Mouse (Mus musculus) CH12.LX (cell line): ENCODE measurements at regions not wholly inside any gene's neighbourhood (a gene's known extent, or its start where the extent isn't known, plus 50 kb on each side); places are given as distances from the start of the nearest gene placed in this dataset.

ENCODE experiments used
- DNase-seq: peaks from one replicate; pipeline ENCODE4 v3.0.0-alpha.2; 2013; ENCODE audit errors: extremely low read depth
- H3K27ac ChIP-seq: 2 replicates; pipeline ENCODE4 v1.5.1; 2012; ENCODE audit warnings: low read depth, mild to moderate bottlenecking, control low read depth, moderate library complexity; ENCODE audit not compliant: insufficient read depth
- H3K27me3 ChIP-seq: replicated peaks from 2 replicates; pipeline ENCODE3; 2012; ENCODE audit warnings: inconsistent platforms
- H3K36me3 ChIP-seq, 2 experiments: replicated peaks in 1 of 2; 2 replicates each; pipeline versions ENCODE3 to v1.6.1; 2012; ENCODE audit warnings: inconsistent platforms in 1 of 2, low read length in 1 of 2, mild to moderate bottlenecking in 1 of 2, mixed read lengths in 1 of 2, moderate library complexity in 1 of 2; ENCODE audit not compliant: control insufficient read depth in 1 of 2, insufficient read depth in 1 of 2
- H3K4me1 ChIP-seq, 2 experiments: 2 replicates each; pipeline ENCODE4 v1.6.1; 2012; ENCODE audit warnings: inconsistent platforms in 1 of 2, moderate library complexity in 1 of 2; ENCODE audit not compliant: insufficient read depth in 2 of 2, control insufficient read depth in 1 of 2
- H3K4me2 ChIP-seq: 2 replicates; pipeline ENCODE4 v1.6.1; 2012; ENCODE audit warnings: low read depth, mild to moderate bottlenecking, control low read depth; ENCODE audit not compliant: poor library complexity, insufficient read depth, severe bottlenecking
- H3K4me3 ChIP-seq, 3 experiments: fragments of 150-350 bp in 1 of 3; sonication (generic) in 1 of 3; replicated peaks in 1 of 3; 2 replicates each; pipeline versions ENCODE3 to v1.5.1; 2011 to 2012; ENCODE audit warnings: low read depth in 2 of 3, low read length in 2 of 3, mild to moderate bottlenecking in 2 of 3, moderate library complexity in 2 of 3, control low read depth in 1 of 3, improper control_type of control experiment in 1 of 3, inconsistent platforms in 1 of 3, mixed read lengths in 1 of 3; ENCODE audit not compliant: poor library complexity in 1 of 3
- H3K79me2 ChIP-seq: replicated peaks from 2 replicates; pipeline ENCODE4 v1.6.1; 2012; ENCODE audit warnings: mild to moderate bottlenecking, moderate library complexity; ENCODE audit not compliant: control insufficient read depth, poor library complexity, insufficient read depth, severe bottlenecking; ENCODE audit errors: extremely low read depth
- H3K9ac ChIP-seq: 2 replicates; pipeline ENCODE4 v1.6.1; 2012; ENCODE audit warnings: low read depth, mild to moderate bottlenecking, control low read depth, moderate library complexity; ENCODE audit not compliant: insufficient read depth
- H3K9me3 ChIP-seq: replicated peaks from 2 replicates; pipeline ENCODE3; 2012; ENCODE audit warnings: low read length, inconsistent platforms, mixed read lengths
- BHLHE40 ChIP-seq: IDR thresholded peaks from 2 replicates; pipeline ENCODE4 v1.6.1; 2011; ENCODE audit warnings: mild to moderate bottlenecking, low read depth, low read length, improper control_type of control experiment
- CHD2 ChIP-seq: IDR thresholded peaks from 2 replicates; pipeline ENCODE4 v1.6.1; 2011; ENCODE audit warnings: low read length, improper control_type of control experiment
- CTCF ChIP-seq, 2 experiments: IDR thresholded peaks in 1 of 2; conservative IDR thresholded peaks in 1 of 2; 2 replicates each; pipeline ENCODE4 v1.5.1; 2011 to 2012; ENCODE audit warnings: low read depth in 2 of 2, low read length in 2 of 2, improper control_type of control experiment in 1 of 2, inconsistent platforms in 1 of 2, mild to moderate bottlenecking in 1 of 2, moderate library complexity in 1 of 2
- EP300 ChIP-seq: IDR thresholded peaks from 2 replicates; pipeline ENCODE4 v1.6.1; 2011; ENCODE audit warnings: low read length, improper control_type of control experiment
- GABPA ChIP-seq: IDR thresholded peaks from 2 replicates; pipeline ENCODE4 v1.6.1; 2012; ENCODE audit warnings: low read depth, low read length, improper control_type of control experiment, inconsistent platforms; ENCODE audit not compliant: insufficient replicate concordance
- IRF4 ChIP-seq: IDR thresholded peaks from 2 replicates; pipeline ENCODE4 v1.6.1; 2014; ENCODE audit warnings: low read depth, mild to moderate bottlenecking, inconsistent platforms, low read length, improper control_type of control experiment
- JUN ChIP-seq: IDR thresholded peaks from 2 replicates; pipeline ENCODE4 v1.6.1; 2011; ENCODE audit warnings: low read depth, mild to moderate bottlenecking, low read length, improper control_type of control experiment, moderate library complexity; ENCODE audit not compliant: insufficient read depth
- MAX ChIP-seq: IDR thresholded peaks from 2 replicates; pipeline ENCODE4 v1.6.1; 2011; ENCODE audit warnings: low read length, improper control_type of control experiment
- MAZ ChIP-seq: IDR thresholded peaks from 2 replicates; pipeline ENCODE4 v1.6.1; 2012; ENCODE audit warnings: low read depth, mild to moderate bottlenecking, inconsistent platforms, low read length, improper control_type of control experiment, moderate library complexity
- MEF2A ChIP-seq: IDR thresholded peaks from 2 replicates; pipeline ENCODE4 v1.6.1; 2014; ENCODE audit warnings: low read depth, mild to moderate bottlenecking, inconsistent platforms, low read length, improper control_type of control experiment, borderline replicate concordance
- NELFE ChIP-seq: IDR thresholded peaks from 2 replicates; pipeline ENCODE4 v1.6.1; 2011; ENCODE audit warnings: low read depth, low read length, improper control_type of control experiment
- NRF1 ChIP-seq: IDR thresholded peaks from 2 replicates; pipeline ENCODE4 v1.6.1; 2014; ENCODE audit warnings: low read depth, mild to moderate bottlenecking, inconsistent platforms, low read length, improper control_type of control experiment, moderate library complexity
- POLR2AphosphoS2 ChIP-seq: IDR thresholded peaks from 2 replicates; pipeline ENCODE4 v1.6.1; 2011; ENCODE audit warnings: low read depth, low read length, improper control_type of control experiment
- SIN3A ChIP-seq: IDR thresholded peaks from 2 replicates; pipeline ENCODE4 v1.6.1; 2012; ENCODE audit warnings: low read length, improper control_type of control experiment, inconsistent platforms
- TBP ChIP-seq: conservative IDR thresholded peaks from 2 replicates; pipeline ENCODE4 v1.6.1; 2011; ENCODE audit warnings: low read depth, low read length, improper control_type of control experiment
- TCF12 ChIP-seq: IDR thresholded peaks from 2 replicates; pipeline ENCODE4 v1.6.1; 2014; ENCODE audit warnings: low read depth, mild to moderate bottlenecking, inconsistent platforms, low read length, improper control_type of control experiment
- UBTF ChIP-seq: IDR thresholded peaks from 2 replicates; pipeline ENCODE4 v1.6.1; 2012; ENCODE audit warnings: low read depth, mild to moderate bottlenecking, inconsistent platforms, low read length, improper control_type of control experiment, moderate library complexity
- USF1 ChIP-seq: IDR thresholded peaks from 2 replicates; pipeline ENCODE4 v1.6.1; 2014; ENCODE audit warnings: low read depth, mild to moderate bottlenecking, inconsistent platforms, low read length, improper control_type of control experiment
- dilution Hi-C: fragments of 300-500 bp; cut with MboI; formaldehyde crosslinking; loops from 2 replicates; pipeline ENCODE4 v1.14.3; 2020; ENCODE audit warnings: low sequenced_read_pairs; ENCODE audit not compliant: extremely low pct_unique_long_range_greater_than_20kb, extremely low pct_ligation_motif_present
- in situ Hi-C: fragments of 300-500 bp; cut with MboI; formaldehyde crosslinking; loops from 3 replicates; pipeline ENCODE4 v1.14.3; 2019; ENCODE audit warnings: low sequenced_read_pairs, low pct_ligation_motif_present, low pct_unique_long_range_greater_than_20kb, mixed read lengths

- Histone ChIP-seq H3K9ac (no peak overlapping the region), H3K4me1 (no peaks in the 10 kb centered on the region), H3K79me2 (no peaks in the 10 kb centered on the region)
- in situ Hi-C loops, result no loop called here
- DNase-seq, result no peak
- dilution Hi-C loops, result no loop called here
- TF ChIP-seq CHD2 (no peak), IRF4 (no peak), POLR2AphosphoS2 (no peak), GABPA (no peak)
- TF ChIP-seq, all 38 proteins: peak for 0
- Histone ChIP-seq H3K27ac (no peak overlapping the region), H3K27me3 (no peaks in the 10 kb centered on the region), H3K36me3 (no peaks in the 10 kb centered on the region), H3K4me2 (no peak overlapping the region), H3K9me3 (peaks cover 72% of the 10 kb centered on the region), H3K4me3 (no peak overlapping the region)
Observed at GRCm38 (mm10) chr7:70514666-70515065, 148.1 kb upstream of the Nr2f2 start.

DNA sequence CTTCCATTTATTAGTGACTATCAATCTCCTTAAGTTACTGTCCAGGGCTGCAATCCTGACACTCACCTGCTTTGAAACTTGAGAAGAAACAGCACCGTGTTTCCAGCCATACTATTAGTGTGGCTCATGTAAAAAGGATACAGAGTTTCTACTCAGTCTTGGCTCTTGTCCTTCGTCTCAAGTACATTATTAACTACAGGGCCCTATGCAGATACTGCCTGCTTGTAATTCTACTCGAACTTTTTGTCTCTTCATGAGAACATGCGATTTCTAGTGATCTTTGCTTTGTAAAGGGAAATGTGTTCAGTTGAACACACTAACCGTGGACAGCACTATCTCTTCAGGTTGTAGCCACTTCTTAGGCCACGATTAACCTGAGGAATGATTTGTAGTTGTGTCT, 145.8 kb upstream of the Nr2f2 start:
- no peak for TF ChIP-seq MEF2A
- no peak for TF ChIP-seq MAX
- no peak for TF ChIP-seq JUN
- TF ChIP-seq CHD2, result no peak
- no peak for TF ChIP-seq UBTF
- TF ChIP-seq SIN3A, result no peak
- TF ChIP-seq CTCF (conservative IDR thresholded peaks at IDR 0.05 in 1 of 2, IDR thresholded peaks at IDR 0.05 in 1 of 2; ENCODE audit: low read depth in 2 of 2, low read length in 2 of 2), result no peak
- no peak for TF ChIP-seq GABPA
- TF ChIP-seq MAZ, result no peak
- TF ChIP-seq NRF1, result no peak
- TF ChIP-seq NELFE, result no peak
- no peak for TF ChIP-seq BHLHE40
- no peak for TF ChIP-seq TBP
- no peak for TF ChIP-seq USF1
- TF ChIP-seq TCF12, result no peak
- TF ChIP-seq EP300, result no peak
- Histone ChIP-seq H3K79me2 (no peaks in the 10 kb centered on the region), H3K4me3 (no peak overlapping the region), H3K27ac (no peak overlapping the region), H3K4me1 (no peaks in the 10 kb centered on the region), H3K36me3 (no peaks in the 10 kb centered on the region), H3K9ac (no peak overlapping the region), H3K4me2 (no peak overlapping the region), H3K9me3 (peaks cover 68% of the 10 kb centered on the region), H3K27me3 (no peaks in the 10 kb centered on the region)
- dilution Hi-C loops, result no loop called here
- no peak for DNase-seq
- in situ Hi-C loops, result no loop called here
